Mouse (Mus musculus): ENCODE measurements around the gene Adamts6. TPM values are rescaled to one million over a fixed set of nuclear protein-coding genes. Genes with fewer than 3 reads are reported as not detected.

Adamts6 gene
- total and polyA plus RNA-seq, 3 experiments, result 0.03 to 0.08 TPM; not detected in 1

DNA sequence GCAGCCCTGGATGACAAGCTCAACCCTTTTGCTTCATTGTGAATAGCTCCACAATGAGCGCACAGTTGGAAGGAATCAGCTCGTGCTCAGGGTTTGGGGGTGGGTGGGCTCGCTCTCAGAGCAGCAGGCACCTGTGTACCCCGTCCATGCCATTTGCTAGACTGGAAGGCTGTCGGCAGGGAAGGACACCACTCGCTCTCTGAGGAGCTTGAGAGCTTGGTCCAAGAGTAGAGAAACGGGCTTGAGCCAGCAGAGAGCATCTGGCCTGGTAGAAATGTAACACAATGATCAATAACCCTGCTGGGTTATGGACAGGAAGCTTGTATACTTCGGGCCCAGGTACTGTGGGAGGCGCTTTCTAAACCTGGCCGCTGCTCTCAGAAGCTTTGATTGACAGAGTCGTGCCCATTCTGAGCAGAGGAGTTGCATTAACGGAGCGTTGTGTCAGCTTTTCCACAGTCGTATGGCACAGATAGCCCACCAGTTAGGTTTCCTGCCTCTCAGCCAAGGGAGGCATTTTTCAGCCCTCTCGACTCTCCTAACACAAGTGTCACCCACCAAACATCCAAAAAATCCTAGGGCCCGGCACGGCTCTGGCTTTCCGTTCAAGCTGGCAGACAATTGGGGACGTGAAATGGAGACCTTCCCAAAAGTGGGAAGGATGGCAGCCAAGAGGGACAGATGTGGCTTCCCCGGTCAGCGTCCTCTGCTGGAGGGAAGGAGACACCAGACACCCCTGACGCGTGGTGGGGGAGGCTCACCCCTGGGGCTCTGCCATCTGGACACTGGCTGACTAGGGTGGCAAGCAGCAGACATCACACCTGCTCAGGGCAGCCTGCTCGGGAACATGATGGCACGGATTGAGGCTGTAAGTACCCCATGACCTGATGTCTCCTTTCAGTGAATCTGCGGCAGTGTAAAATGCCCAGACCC lies 222.2 kb downstream of the Adamts6 start:
- Histone ChIP-seq H3K27me3 (ENCODE audit: control insufficient read depth in 1 of 2, insufficient read depth in 2 of 2, low read length in 2 of 2) (no peaks in the 10 kb centered on the region; a peak in 2 of 4 replicates), H3K27ac (ENCODE audit: control insufficient read depth, low read depth, low read length) (no peak overlapping the region), H3K9me3 (replicated peaks; ENCODE audit: insufficient read depth, low read length) (no peaks in the 10 kb centered on the region), H3K79me2 (ENCODE audit: control insufficient read depth, insufficient read depth, low read length, poor library complexity) (no peaks in the 10 kb centered on the region), H3K36me3 (ENCODE audit: control insufficient read depth in 1 of 2, insufficient read depth in 2 of 2, low read length in 2 of 2) (no peaks in the 10 kb centered on the region), H3K4me1 (ENCODE audit: control insufficient read depth in 1 of 2, insufficient read depth in 2 of 2, low read length in 2 of 2) (no peaks in the 10 kb centered on the region), H3K9ac (ENCODE audit: control insufficient read depth, low read depth, low read length, poor library complexity, severe bottlenecking) (no peak overlapping the region), H3K4me3 (ENCODE audit: control insufficient read depth in 1 of 2, insufficient read depth in 1 of 2, low read depth in 2 of 2, low read length in 2 of 2) (no peak overlapping the region)
- no peak for DNase-seq (ENCODE audit: low read depth, low spot score)
- no peak for TF ChIP-seq BHLHE40 (IDR thresholded peaks at IDR 0.05; ENCODE audit: borderline replicate concordance, low read depth, low read length)
- TF ChIP-seq RAD21 (IDR thresholded peaks at IDR 0.05; ENCODE audit: low read depth, low read length), result no peak
- no peak for TF ChIP-seq CHD1 (IDR thresholded peaks at IDR 0.05; ENCODE audit: low read depth, low read length)
- TF ChIP-seq MYC (IDR thresholded peaks at IDR 0.05; ENCODE audit: low read depth, low read length), result no peak
- no peak for TF ChIP-seq MYB (IDR thresholded peaks at IDR 0.05; ENCODE audit: low read depth, low read length)

DNA sequence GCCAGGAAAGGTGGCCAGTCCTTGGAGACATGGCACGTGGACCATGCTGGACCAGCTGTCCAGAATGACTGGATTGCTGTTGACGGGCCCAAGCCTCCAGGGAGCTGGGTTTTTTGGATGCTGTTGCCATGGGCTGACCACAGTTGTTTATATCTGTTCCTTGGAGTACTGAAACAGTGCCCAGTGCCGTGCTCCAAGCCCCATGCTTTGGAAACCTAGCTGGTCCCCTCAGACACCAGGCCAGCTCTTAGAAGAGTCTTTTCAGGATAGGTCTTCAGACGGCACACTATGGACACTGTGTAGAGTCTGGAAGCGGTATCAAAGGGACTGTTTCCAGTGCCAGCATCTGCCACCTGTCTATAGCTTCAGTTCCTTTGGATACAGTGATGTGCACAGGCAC lies 223.1 kb downstream of the Adamts6 start:
- Histone ChIP-seq H3K27ac (ENCODE audit: control insufficient read depth, low read depth, low read length) (no peak overlapping the region), H3K9ac (ENCODE audit: control insufficient read depth, low read depth, low read length, poor library complexity, severe bottlenecking) (no peak overlapping the region), H3K79me2 (ENCODE audit: control insufficient read depth, insufficient read depth, low read length, poor library complexity) (no peaks in the 10 kb centered on the region), H3K27me3 (ENCODE audit: control insufficient read depth in 1 of 2, insufficient read depth in 2 of 2, low read length in 2 of 2) (no peaks in the 10 kb centered on the region; a peak in 2 of 4 replicates), H3K9me3 (replicated peaks; ENCODE audit: insufficient read depth, low read length) (no peaks in the 10 kb centered on the region), H3K36me3 (ENCODE audit: control insufficient read depth in 1 of 2, insufficient read depth in 2 of 2, low read length in 2 of 2) (no peaks in the 10 kb centered on the region), H3K4me1 (ENCODE audit: control insufficient read depth in 1 of 2, insufficient read depth in 2 of 2, low read length in 2 of 2) (no peaks in the 10 kb centered on the region), H3K4me3 (ENCODE audit: control insufficient read depth in 1 of 2, insufficient read depth in 1 of 2, low read depth in 2 of 2, low read length in 2 of 2) (no peak overlapping the region)
- no peak for DNase-seq (ENCODE audit: low read depth, low spot score)
- TF ChIP-seq GATA1 (IDR thresholded peaks at IDR 0.05; ENCODE audit: low read depth, low read length) (no peak), ELF1 (IDR thresholded peaks at IDR 0.05; ENCODE audit: low read depth, low read length) (no peak), UBTF (IDR thresholded peaks at IDR 0.05; ENCODE audit: borderline replicate concordance, insufficient read depth, low read depth, low read length) (no peak), MEF2A (IDR thresholded peaks at IDR 0.05; ENCODE audit: extremely low read depth, insufficient replicate concordance, low read depth, low read length, poor library complexity, severe bottlenecking) (no peak), TAL1 (IDR thresholded peaks at IDR 0.05; ENCODE audit: low read length) (no peak), NELFE (IDR thresholded peaks at IDR 0.05; ENCODE audit: low read depth, low read length) (no peak), E2F4 (IDR thresholded peaks at IDR 0.05; ENCODE audit: borderline replicate concordance, low read depth, low read length) (no peak), TCF12 (IDR thresholded peaks at IDR 0.05; ENCODE audit: low read depth, low read length) (no peak), BHLHE40 (IDR thresholded peaks at IDR 0.05; ENCODE audit: borderline replicate concordance, low read depth, low read length) (no peak), CHD1 (IDR thresholded peaks at IDR 0.05; ENCODE audit: low read depth, low read length) (no peak), TBP (IDR thresholded peaks at IDR 0.05; ENCODE audit: low read depth, low read length) (no peak), RCOR1 (IDR thresholded peaks at IDR 0.05; ENCODE audit: low read depth, low read length) (no peak), CHD2 (IDR thresholded peaks at IDR 0.05; ENCODE audit: low read length) (no peak), USF2 (IDR thresholded peaks at IDR 0.05; ENCODE audit: borderline replicate concordance in 1 of 2, insufficient read depth in 1 of 2, low read depth in 1 of 2, low read length in 2 of 2) (no peak), MAX (IDR thresholded peaks at IDR 0.05; ENCODE audit: low read length) (no peak), HCFC1 (IDR thresholded peaks at IDR 0.05; ENCODE audit: low read depth, low read length) (no peak), ETS1 (IDR thresholded peaks at IDR 0.05; ENCODE audit: low read depth, low read length) (no peak), SIN3A (IDR thresholded peaks at IDR 0.05; ENCODE audit: low read length) (no peak), ZMIZ1 (IDR thresholded peaks at IDR 0.05; ENCODE audit: low read depth, low read length) (no peak), MAZ (IDR thresholded peaks at IDR 0.05; ENCODE audit: low read depth, low read length) (no peak)

All from MEL (cell line).